Mouse (Mus musculus): Measurements from ENCODE around the gene 4932438H23Rik. TPM values are rescaled to one million over a fixed set of nuclear protein-coding genes. Genes with fewer than 3 reads are reported as not detected.

4932438H23Rik gene
- polyA plus RNA-seq, 1 experiment from 2014 or later, result 0.47 TPM

- Histone ChIP-seq H3K27me3 (peaks cover 61% of the 10 kb centered on the region), H3K4me2 (no peak overlapping the region), H3K36me3 (no peaks in the 10 kb centered on the region)
These were observed 28.9 kb upstream of the 4932438H23Rik start for GRCm38 (mm10) chr16:91123821-91124220.

GRCm38 (mm10) chr16:91119879-91120278 lies 25.0 kb upstream of the 4932438H23Rik start:
- no peaks in the 10 kb centered on the region for H3K36me3 ChIP-seq
- no peak overlapping the region for H3K27ac ChIP-seq (replicated peaks)
- no peaks in the 10 kb centered on the region for H3K4me1 ChIP-seq (replicated peaks)
- H3K4me2 ChIP-seq, result no peak overlapping the region
- H3K9ac ChIP-seq, result no peak overlapping the region
- H3K4me3 ChIP-seq, result no peak overlapping the region
- ATAC-seq (ENCODE audit: low read depth), result no peak
- 26% methylated on average over 6 of the region's 6 CpGs for WGBS
- no peaks in the 10 kb centered on the region; the same call in 1 of the 2 replicates for H3K9me3 ChIP-seq
- peaks cover 43% of the 10 kb centered on the region for H3K27me3 ChIP-seq

More at GRCm38 (mm10) chr16:91123821-91124220, 28.9 kb upstream of the 4932438H23Rik start:
- no peak for ATAC-seq (ENCODE audit: low read depth)
- WGBS, result 94% methylated on average over 1 of the region's 1 CpGs
- Histone ChIP-seq H3K27ac (replicated peaks) (no peak overlapping the region), H3K4me3 (no peak overlapping the region), H3K9ac (no peak overlapping the region), H3K4me1 (replicated peaks) (no peaks in the 10 kb centered on the region), H3K9me3 (no peaks in the 10 kb centered on the region; the same call in 1 of the 2 replicates)

GRCm38 (mm10) chr16:91116696-91117095 lies 21.8 kb upstream of the 4932438H23Rik start:
- Histone ChIP-seq H3K9ac (no peak overlapping the region), H3K27ac (replicated peaks) (no peak overlapping the region), H3K4me3 (no peak overlapping the region), H3K9me3 (no peaks in the 10 kb centered on the region; the same call in 1 of the 2 replicates), H3K27me3 (peaks cover 29% of the 10 kb centered on the region), H3K4me2 (no peak overlapping the region), H3K4me1 (replicated peaks) (no peaks in the 10 kb centered on the region), H3K36me3 (no peaks in the 10 kb centered on the region)
- 73% methylated on average over 7 of the region's 7 CpGs for WGBS
- ATAC-seq (ENCODE audit: low read depth), result no peak

GRCm38 (mm10) chr16:91116006-91116405 lies 21.1 kb upstream of the 4932438H23Rik start:
- no peak overlapping the region for H3K4me2 ChIP-seq
- no peaks in the 10 kb centered on the region for H3K4me1 ChIP-seq (replicated peaks)
- H3K27ac ChIP-seq (replicated peaks), result no peak overlapping the region
- H3K9me3 ChIP-seq, result no peaks in the 10 kb centered on the region; the same call in 1 of the 2 replicates
- H3K27me3 ChIP-seq, result peaks cover 25% of the 10 kb centered on the region
- no peak overlapping the region for H3K4me3 ChIP-seq
- 87% methylated on average over 4 of the region's 4 CpGs for WGBS
- ATAC-seq (ENCODE audit: low read depth), result no peak
- H3K9ac ChIP-seq, result no peak overlapping the region
- H3K36me3 ChIP-seq, result no peaks in the 10 kb centered on the region

GRCm38 (mm10) chr16:91110999-91111535 lies 16.1 kb upstream of the 4932438H23Rik start:
- Histone ChIP-seq H3K4me2 (no peak overlapping the region), H3K9me3 (no peaks in the 10 kb centered on the region), H3K27me3 (peaks cover 22% of the 10 kb centered on the region), H3K4me1 (replicated peaks) (no peaks in the 10 kb centered on the region), H3K4me3 (no peak overlapping the region), H3K27ac (replicated peaks) (no peak overlapping the region), H3K36me3 (no peaks in the 10 kb centered on the region), H3K9ac (no peak overlapping the region)
- 62% methylated on average over 11 of the region's 11 CpGs for WGBS
- ATAC-seq (ENCODE audit: low read depth), result no peak

GRCm38 (mm10) chr16:91107608-91108007 lies 12.7 kb upstream of the 4932438H23Rik start:
- no peak overlapping the region for H3K4me3 ChIP-seq
- 49% methylated on average over 9 of the region's 11 CpGs for WGBS
- ATAC-seq (ENCODE audit: low read depth), result no peak

GRCm38 (mm10) chr16:91105481-91106051 lies 10.6 kb upstream of the 4932438H23Rik start:
- no peaks in the 10 kb centered on the region for H3K9me3 ChIP-seq
- 49% methylated on average over 13 of the region's 13 CpGs for WGBS
- no peak overlapping the region for H3K4me3 ChIP-seq
- no peak overlapping the region for H3K4me2 ChIP-seq
- ATAC-seq (ENCODE audit: low read depth), result no peak
- peaks cover 57% of the 10 kb centered on the region for H3K27me3 ChIP-seq
- no peak overlapping the region for H3K9ac ChIP-seq
- H3K36me3 ChIP-seq, result no peaks in the 10 kb centered on the region
- no peaks in the 10 kb centered on the region for H3K4me1 ChIP-seq (replicated peaks)
- no peak overlapping the region for H3K27ac ChIP-seq (replicated peaks)

More at GRCm38 (mm10) chr16:91107608-91108007, 12.7 kb upstream of the 4932438H23Rik start:
- Histone ChIP-seq H3K27ac (replicated peaks) (no peak overlapping the region), H3K36me3 (no peaks in the 10 kb centered on the region), H3K4me2 (no peak overlapping the region), H3K9ac (no peak overlapping the region), H3K27me3 (peaks cover 53% of the 10 kb centered on the region), H3K9me3 (no peaks in the 10 kb centered on the region), H3K4me1 (replicated peaks) (no peaks in the 10 kb centered on the region)

- Histone ChIP-seq H3K36me3 (no peaks in the 10 kb centered on the region), H3K4me2 (no peak overlapping the region), H3K9me3 (no peaks in the 10 kb centered on the region), H3K27me3 (peaks cover 63% of the 10 kb centered on the region), H3K27ac (replicated peaks) (no peak overlapping the region), H3K4me1 (replicated peaks) (no peaks in the 10 kb centered on the region), H3K9ac (no peak overlapping the region), H3K4me3 (no peak overlapping the region)
- ATAC-seq (ENCODE audit: low read depth), result no peak
- WGBS, result 48% methylated on average over 10 of the region's 10 CpGs
These were observed 10.0 kb upstream of the 4932438H23Rik start for GRCm38 (mm10) chr16:91104821-91105480.

- H3K27me3 ChIP-seq, result peaks cover 72% of the 10 kb centered on the region
- H3K9ac ChIP-seq, result no peak overlapping the region
- H3K4me2 ChIP-seq, result no peak overlapping the region
- 81% methylated on average over 14 of the region's 14 CpGs for WGBS
- H3K36me3 ChIP-seq, result no peaks in the 10 kb centered on the region
- no peak overlapping the region for H3K4me3 ChIP-seq
- H3K4me1 ChIP-seq (replicated peaks), result peaks cover 10% of the 10 kb centered on the region
- no peak overlapping the region for H3K27ac ChIP-seq (replicated peaks)
- no peak for ATAC-seq (ENCODE audit: low read depth)
- H3K9me3 ChIP-seq, result no peaks in the 10 kb centered on the region
These were observed 8.5 kb upstream of the 4932438H23Rik start for GRCm38 (mm10) chr16:91103386-91103785.

GRCm38 (mm10) chr16:91100484-91100883 lies 5.6 kb upstream of the 4932438H23Rik start:
- Histone ChIP-seq H3K9ac (no peak overlapping the region), H3K27ac (replicated peaks) (no peak overlapping the region), H3K9me3 (no peaks in the 10 kb centered on the region), H3K4me2 (no peak overlapping the region), H3K4me3 (no peak overlapping the region), H3K36me3 (no peaks in the 10 kb centered on the region), H3K27me3 (peaks cover 71% of the 10 kb centered on the region), H3K4me1 (replicated peaks) (peaks cover 13% of the 10 kb centered on the region)
- ATAC-seq (ENCODE audit: low read depth), result no peak
- 72% methylated on average over 2 of the region's 2 CpGs for WGBS

GRCm38 (mm10) chr16:91099444-91100065 lies 4.6 kb upstream of the 4932438H23Rik start:
- Histone ChIP-seq H3K36me3 (no peaks in the 10 kb centered on the region), H3K4me3 (no peak overlapping the region), H3K9ac (no peak overlapping the region), H3K4me1 (replicated peaks) (peaks cover 13% of the 10 kb centered on the region), H3K9me3 (no peaks in the 10 kb centered on the region), H3K27me3 (peaks cover 63% of the 10 kb centered on the region), H3K27ac (replicated peaks) (no peak overlapping the region), H3K4me2 (peak overlapping the region; percentile 13; the same call in 1 of the 2 replicates)
- peak; percentile 77 for ATAC-seq (ENCODE audit: low read depth)
- WGBS, result 39% methylated on average over 16 of the region's 16 CpGs

- H3K4me3 ChIP-seq, result no peak overlapping the region
- no peak overlapping the region for H3K9ac ChIP-seq
- no peak overlapping the region for H3K4me2 ChIP-seq
- 93% methylated on average over 11 of the region's 11 CpGs for WGBS
- no peaks in the 10 kb centered on the region for H3K36me3 ChIP-seq
- H3K27ac ChIP-seq (replicated peaks), result no peak overlapping the region
- peaks cover 48% of the 10 kb centered on the region for H3K27me3 ChIP-seq
- no peak for ATAC-seq (ENCODE audit: low read depth)
- H3K4me1 ChIP-seq (replicated peaks), result peaks cover 13% of the 10 kb centered on the region
- H3K9me3 ChIP-seq, result no peaks in the 10 kb centered on the region
These were observed 2.9 kb upstream of the 4932438H23Rik start for GRCm38 (mm10) chr16:91097858-91098257.

Measured in neural tube, embryonic 13.5 days (tissue).